Mouse (Mus musculus) midbrain, embryonic 16.5 days (tissue): ENCODE measurements at regions not wholly inside any gene's neighbourhood (a gene's known extent, or its start where the extent isn't known, plus 50 kb on each side); places are given as distances from the start of the nearest gene placed in this dataset.

ENCODE experiments used
- ATAC-seq: fragments of 200-750 bp; cut with Nextera tagmentation; 2 replicates; pipeline ENCODE4 v1.8.0; 2017; ENCODE audit warnings: moderate TSS enrichment
- H3K27ac ChIP-seq: fragments of 300-500 bp; sonication (generic); 2 replicates; pipeline ENCODE4 v1.5.1; 2014; ENCODE audit warnings: mild to moderate bottlenecking, low read length, mixed read lengths
- H3K27me3 ChIP-seq: fragments of 300-500 bp; sonication (generic); 2 replicates; pipeline ENCODE4 v1.6.1; 2014; ENCODE audit warnings: low read depth, low read length, mixed read lengths; ENCODE audit not compliant: control insufficient read depth, insufficient read depth
- H3K36me3 ChIP-seq: fragments of 300-500 bp; sonication (generic); 2 replicates; pipeline ENCODE4 v1.6.1; 2014; ENCODE audit warnings: mild to moderate bottlenecking, low read length, moderate library complexity, mixed read lengths; ENCODE audit not compliant: control insufficient read depth, insufficient read depth
- H3K4me1 ChIP-seq: fragments of 300-500 bp; sonication (generic); 2 replicates; pipeline ENCODE4 v1.6.1; 2014; ENCODE audit warnings: mild to moderate bottlenecking, low read length, mixed read lengths; ENCODE audit not compliant: control insufficient read depth, insufficient read depth
- H3K4me2 ChIP-seq: fragments of 300-500 bp; sonication (generic); 2 replicates; pipeline ENCODE4 v1.6.1; 2014; ENCODE audit warnings: mild to moderate bottlenecking, low read length, mixed read lengths
- H3K4me3 ChIP-seq: fragments of 300-500 bp; sonication (generic); 2 replicates; pipeline ENCODE4 v1.5.1; 2014; ENCODE audit warnings: low read depth, mild to moderate bottlenecking, low read length, moderate library complexity, mixed read lengths
- H3K9ac ChIP-seq: fragments of 300-500 bp; sonication (generic); 2 replicates; pipeline ENCODE4 v1.6.1; 2014; ENCODE audit warnings: low read depth, low read length, mixed read lengths
- H3K9me3 ChIP-seq: fragments of 300-500 bp; sonication (generic); replicated peaks from 2 replicates; pipeline ENCODE4 v1.6.1; 2014; ENCODE audit warnings: mild to moderate bottlenecking, low read length, mixed read lengths; ENCODE audit not compliant: control insufficient read depth, poor library complexity, severe bottlenecking
- WGBS: fragments of 180-500 bp; shearing (Covaris S2); extraction: QIAGEN DNeasy Blood & Tissue Kit; methylation state at CpG from one replicate; pipeline ENCODE4 v1.1.7; 2014; 5-methylcytosine and 5-hydroxymethylcytosine counted together

- no peaks in the 10 kb centered on the region for H3K4me1 ChIP-seq
- no peak for ATAC-seq
- H3K27me3 ChIP-seq, result no peaks in the 10 kb centered on the region
- no peak overlapping the region for H3K27ac ChIP-seq
- no peaks in the 10 kb centered on the region for H3K36me3 ChIP-seq
- H3K9ac ChIP-seq, result no peak overlapping the region
- no peak overlapping the region for H3K4me2 ChIP-seq
- H3K9me3 ChIP-seq, result no peaks in the 10 kb centered on the region
- no peak overlapping the region for H3K4me3 ChIP-seq
- WGBS, result 90% methylated on average over 1 of the region's 2 CpGs
Observed at GRCm38 (mm10) chr3:131788321-131788720, 223.8 kb downstream of the Papss1 start.

GRCm38 (mm10) chr3:131789177-131789576 is 224.6 kb downstream of the Papss1 start:
- Histone ChIP-seq H3K27ac (no peak overlapping the region), H3K4me3 (no peak overlapping the region), H3K4me2 (no peak overlapping the region), H3K27me3 (no peaks in the 10 kb centered on the region), H3K9ac (no peak overlapping the region), H3K9me3 (no peaks in the 10 kb centered on the region), H3K36me3 (no peaks in the 10 kb centered on the region), H3K4me1 (no peaks in the 10 kb centered on the region)
- ATAC-seq, result no peak

- WGBS, result 88% methylated on average over 1 of the region's 1 CpGs
- H3K4me1 ChIP-seq, result no peaks in the 10 kb centered on the region
Observed at GRCm38 (mm10) chr3:131794056-131794455, 229.5 kb downstream of the Papss1 start.

GRCm38 (mm10) chr3:131795108-131796005 is 230.8 kb downstream of the Papss1 start:
- no peaks in the 10 kb centered on the region for H3K9me3 ChIP-seq
- no peaks in the 10 kb centered on the region for H3K27me3 ChIP-seq
- no peak overlapping the region for H3K4me3 ChIP-seq
- H3K36me3 ChIP-seq, result no peaks in the 10 kb centered on the region
- no peak overlapping the region for H3K4me2 ChIP-seq
- no peak for ATAC-seq
- WGBS, result 81% methylated on average over 10 of the region's 10 CpGs
- H3K4me1 ChIP-seq, result no peaks in the 10 kb centered on the region
- no peak overlapping the region for H3K9ac ChIP-seq
- no peak overlapping the region for H3K27ac ChIP-seq

More at GRCm38 (mm10) chr3:131794056-131794455, 229.5 kb downstream of the Papss1 start:
- Histone ChIP-seq H3K27me3 (no peaks in the 10 kb centered on the region), H3K36me3 (no peaks in the 10 kb centered on the region), H3K9me3 (no peaks in the 10 kb centered on the region), H3K9ac (no peak overlapping the region), H3K27ac (no peak overlapping the region), H3K4me2 (no peak overlapping the region), H3K4me3 (no peak overlapping the region)
- no peak for ATAC-seq

GRCm38 (mm10) chr3:131799774-131800173 is 235.2 kb downstream of the Papss1 start:
- Histone ChIP-seq H3K4me1 (no peaks in the 10 kb centered on the region), H3K4me3 (no peak overlapping the region), H3K27ac (no peak overlapping the region), H3K9ac (no peak overlapping the region), H3K36me3 (no peaks in the 10 kb centered on the region), H3K9me3 (no peaks in the 10 kb centered on the region), H3K4me2 (no peak overlapping the region), H3K27me3 (no peaks in the 10 kb centered on the region)
- ATAC-seq, result no peak
- WGBS, result 83% methylated on average over 4 of the region's 4 CpGs

GRCm38 (mm10) chr3:131801551-131801950 is 237.0 kb downstream of the Papss1 start:
- Histone ChIP-seq H3K27ac (no peak overlapping the region), H3K36me3 (no peaks in the 10 kb centered on the region), H3K4me3 (no peak overlapping the region), H3K4me2 (no peak overlapping the region), H3K4me1 (no peaks in the 10 kb centered on the region), H3K27me3 (no peaks in the 10 kb centered on the region), H3K9me3 (no peaks in the 10 kb centered on the region), H3K9ac (no peak overlapping the region)
- ATAC-seq, result no peak
- 75% methylated on average over 3 of the region's 3 CpGs for WGBS

GRCm38 (mm10) chr3:131802841-131803240 is 238.3 kb downstream of the Papss1 start:
- WGBS, result 84% methylated on average over 7 of the region's 7 CpGs
- H3K36me3 ChIP-seq, result no peaks in the 10 kb centered on the region
- H3K27me3 ChIP-seq, result no peaks in the 10 kb centered on the region
- H3K27ac ChIP-seq, result no peak overlapping the region
- H3K4me3 ChIP-seq, result no peak overlapping the region
- no peak overlapping the region for H3K9ac ChIP-seq
- ATAC-seq, result no peak
- no peak overlapping the region for H3K4me2 ChIP-seq
- H3K9me3 ChIP-seq, result no peaks in the 10 kb centered on the region
- H3K4me1 ChIP-seq, result no peaks in the 10 kb centered on the region

- Histone ChIP-seq H3K4me2 (no peak overlapping the region), H3K27ac (no peak overlapping the region), H3K36me3 (no peaks in the 10 kb centered on the region), H3K27me3 (no peaks in the 10 kb centered on the region), H3K9ac (no peak overlapping the region), H3K4me3 (no peak overlapping the region), H3K9me3 (no peaks in the 10 kb centered on the region), H3K4me1 (no peaks in the 10 kb centered on the region)
- no peak for ATAC-seq
- WGBS, result 93% methylated on average over 8 of the region's 8 CpGs
Observed at GRCm38 (mm10) chr3:131808127-131808526, 243.6 kb downstream of the Papss1 start.

- H3K9ac ChIP-seq, result no peak overlapping the region
- H3K4me1 ChIP-seq, result no peaks in the 10 kb centered on the region
- ATAC-seq, result 0 out of 2 replicates have a peak, but pooled peaks have one; percentile 45
- H3K4me2 ChIP-seq, result no peak overlapping the region
- H3K27me3 ChIP-seq, result no peaks in the 10 kb centered on the region
- WGBS, result 49% methylated on average over 6 of the region's 6 CpGs
- H3K4me3 ChIP-seq, result no peak overlapping the region
- no peaks in the 10 kb centered on the region for H3K36me3 ChIP-seq
- no peaks in the 10 kb centered on the region for H3K9me3 ChIP-seq
- H3K27ac ChIP-seq, result no peak overlapping the region
Observed at GRCm38 (mm10) chr3:131812968-131813367, 248.4 kb downstream of the Papss1 start.
